Mouse (Mus musculus): ENCODE measurements around the gene Foxd2.

DNA sequence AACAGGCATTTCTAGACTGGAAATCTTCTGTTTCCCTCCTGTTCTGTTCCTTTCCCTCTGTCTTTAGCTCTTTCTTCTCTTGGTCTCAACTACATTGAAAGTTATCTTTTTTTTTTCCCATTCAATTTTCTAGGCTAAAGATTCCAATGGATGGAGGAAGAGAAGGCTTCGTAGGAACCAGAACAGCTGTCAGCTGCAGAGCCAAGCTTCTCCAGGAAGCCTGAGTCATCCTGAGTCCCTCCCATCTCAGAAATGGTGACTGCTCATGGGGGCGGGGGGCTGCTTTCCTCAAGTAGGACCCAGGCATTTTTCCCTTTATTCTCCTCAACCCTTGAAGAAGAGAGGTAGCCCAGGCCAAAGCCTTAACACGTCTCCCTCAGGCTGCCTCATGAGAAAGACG, 7.4 kb upstream of the Foxd2 start:
- no peak for TF ChIP-seq CTCF (conservative IDR thresholded peaks at IDR 0.05 in 1 of 2, IDR thresholded peaks at IDR 0.05 in 1 of 2; ENCODE audit: low read depth in 2 of 2, low read length in 2 of 2)
- TF ChIP-seq RAD21 (IDR thresholded peaks at IDR 0.05; ENCODE audit: low read depth, low read length): no peak
- TF ChIP-seq GABPA (IDR thresholded peaks at IDR 0.05; ENCODE audit: insufficient replicate concordance, low read depth, low read length): no peak
- TF ChIP-seq ZC3H11A (IDR thresholded peaks at IDR 0.05; ENCODE audit: low read depth, low read length): no peak

All from CH12.LX (cell line).